Mouse (Mus musculus): ENCODE results near the gene Ttc30b. TPM values are rescaled to one million over a fixed set of nuclear protein-coding genes. Genes with fewer than 3 reads are reported as not detected.
"Not testable (repeated sequence)": the region's sequence is repeated elsewhere in the genome, so short reads cannot be mapped to it uniquely, and the experiment has no call there.

Gene Ttc30b
- polyA plus RNA-seq, 1 experiment from 2014 or later, result 18.6 TPM

DNA sequence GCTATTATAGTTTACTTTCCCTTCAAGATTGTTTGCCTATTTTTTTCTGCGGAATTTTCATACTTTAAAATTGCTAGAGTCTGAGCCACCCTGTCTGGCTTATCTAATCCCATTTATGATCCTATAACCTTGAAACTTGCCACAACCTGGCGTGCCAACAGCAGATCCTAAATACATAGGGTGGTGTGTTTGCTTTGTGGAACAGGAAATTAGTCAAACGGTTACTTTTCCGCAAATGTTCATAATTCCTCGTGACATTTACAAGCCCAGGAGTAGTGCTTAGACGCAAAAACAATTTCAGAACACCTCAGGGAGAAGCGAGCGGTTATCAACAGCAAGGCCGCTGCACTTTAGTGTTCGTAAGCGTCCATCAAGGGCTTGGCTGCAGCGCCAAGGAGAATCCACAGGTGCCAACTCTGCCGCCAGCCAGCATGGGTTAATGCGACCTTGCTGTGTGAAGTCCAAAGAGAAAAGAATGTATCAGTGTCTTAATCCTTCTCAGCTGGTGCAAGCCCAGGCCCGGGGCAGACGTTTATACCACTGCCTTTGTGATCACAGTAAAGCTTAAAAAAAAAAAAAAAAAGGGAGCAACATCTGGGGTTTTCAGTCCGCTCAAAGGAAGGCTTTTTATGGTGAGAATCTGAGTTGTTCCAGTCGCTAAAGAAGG lies 20.9 kb upstream of the Ttc30b start:
- Histone ChIP-seq H3K4me3 (ENCODE audit: low read depth, low read length) (no peak overlapping the region), H3K27ac (ENCODE audit: low read length) (peak overlapping the region; percentile 79; the same call in 1 of the 2 replicates), H3K4me2 (replicated peaks; ENCODE audit: low read depth, low read length) (peak overlapping the region; percentile 32; the same call in 1 of the 2 replicates), H3K4me1 (ENCODE audit: insufficient read depth, low read depth, low read length) (peaks cover 8% of the 10 kb centered on the region), H3K9ac (replicated peaks; ENCODE audit: low read depth) (no peak overlapping the region), H3K36me3 (ENCODE audit: insufficient read depth, low read length) (no peaks in the 10 kb centered on the region), H3K27me3 (replicated peaks; ENCODE audit: insufficient read depth, low read length) (no peaks in the 10 kb centered on the region), H3K9me3 (ENCODE audit: low read length) (no peaks in the 10 kb centered on the region)
- ATAC-seq, result no peak
- DNase-seq (ENCODE audit: low spot score), result peak; percentile 21
- WGBS, result 32% methylated on average over 18 of the region's 18 CpGs
- TF ChIP-seq EP300 (IDR thresholded peaks at IDR 0.05) (no peak), CTCF (IDR thresholded peaks at IDR 0.05) (no peak)

DNA sequence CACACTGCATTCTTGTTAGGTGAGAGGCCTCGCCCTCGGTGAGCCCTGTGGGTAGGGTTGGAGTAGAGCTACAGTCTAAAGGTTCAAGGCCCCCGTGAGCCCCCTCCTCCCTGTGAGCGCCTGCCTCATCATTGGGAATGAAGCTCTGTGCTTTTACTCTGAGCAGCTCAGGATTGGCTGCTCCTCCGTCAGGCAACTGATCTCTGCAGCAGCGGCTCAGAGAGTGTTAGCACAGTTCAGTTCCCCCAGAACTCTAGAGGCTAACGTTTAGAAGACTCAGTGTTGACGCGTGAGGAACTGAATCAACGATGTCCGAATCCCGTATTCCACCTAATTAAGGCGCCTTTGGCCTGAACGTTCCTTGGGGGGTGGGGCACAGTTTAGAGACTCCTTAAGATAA lies 17.3 kb upstream of the Ttc30b start:
- Histone ChIP-seq H3K27me3 (replicated peaks; ENCODE audit: insufficient read depth, low read length) (no peaks in the 10 kb centered on the region), H3K4me2 (replicated peaks; ENCODE audit: low read depth, low read length) (no peak overlapping the region), H3K4me3 (ENCODE audit: low read depth, low read length) (no peak overlapping the region), H3K36me3 (ENCODE audit: insufficient read depth, low read length) (no peaks in the 10 kb centered on the region), H3K27ac (ENCODE audit: low read length) (no peak overlapping the region), H3K9me3 (ENCODE audit: low read length) (no peaks in the 10 kb centered on the region), H3K4me1 (ENCODE audit: insufficient read depth, low read depth, low read length) (peaks cover 6% of the 10 kb centered on the region), H3K9ac (replicated peaks; ENCODE audit: low read depth) (no peak overlapping the region)
- 43% methylated on average over 14 of the region's 14 CpGs for WGBS
- DNase-seq (ENCODE audit: low spot score) (no peak), ATAC-seq (no peak)
- TF ChIP-seq EP300 (IDR thresholded peaks at IDR 0.05) (no peak), CTCF (IDR thresholded peaks at IDR 0.05) (no peak)

- H3K4me3 ChIP-seq (ENCODE audit: low read depth, low read length), result no peak overlapping the region
- ATAC-seq, result no peak
- no peaks in the 10 kb centered on the region for H3K36me3 ChIP-seq (ENCODE audit: insufficient read depth, low read length)
- no peak overlapping the region for H3K9ac ChIP-seq (replicated peaks; ENCODE audit: low read depth)
- DNase-seq (ENCODE audit: low spot score), result no peak
- 84% methylated on average over 5 of the region's 5 CpGs for WGBS
- TF ChIP-seq CTCF (IDR thresholded peaks at IDR 0.05) (no peak), EP300 (IDR thresholded peaks at IDR 0.05) (no peak)
- no peaks in the 10 kb centered on the region for H3K4me1 ChIP-seq (ENCODE audit: insufficient read depth, low read depth, low read length)
- no peak overlapping the region for H3K4me2 ChIP-seq (replicated peaks; ENCODE audit: low read depth, low read length)
- H3K9me3 ChIP-seq (ENCODE audit: low read length), result no peaks in the 10 kb centered on the region
- no peaks in the 10 kb centered on the region for H3K27me3 ChIP-seq (replicated peaks; ENCODE audit: insufficient read depth, low read length)
- no peak overlapping the region for H3K27ac ChIP-seq (ENCODE audit: low read length)
Measured at GRCm38 (mm10) chr2:75953320-75953719, 14.9 kb upstream of the Ttc30b start.

DNA sequence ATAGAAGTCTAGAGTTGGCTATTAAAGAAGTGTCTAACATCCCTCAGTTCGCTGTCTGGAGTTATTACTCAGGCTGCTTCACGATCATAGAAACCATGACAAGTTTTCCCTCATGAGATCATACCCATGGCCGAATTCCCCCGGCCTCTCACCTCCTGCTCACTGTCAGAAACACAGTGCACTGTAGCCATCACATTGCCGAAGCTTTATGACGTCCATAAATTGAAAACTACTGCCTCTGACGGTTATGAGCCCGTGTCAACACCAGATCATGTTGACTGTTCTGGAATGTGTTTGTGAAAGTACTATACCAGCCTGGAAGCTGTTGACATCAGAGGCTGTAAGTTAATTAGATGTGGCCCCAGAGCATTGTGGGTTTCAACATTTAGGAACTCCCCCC lies 12.3 kb upstream of the Ttc30b start:
- no peaks in the 10 kb centered on the region for H3K4me1 ChIP-seq (ENCODE audit: insufficient read depth, low read depth, low read length)
- no peaks in the 10 kb centered on the region for H3K9me3 ChIP-seq (ENCODE audit: low read length)
- no peak for DNase-seq (ENCODE audit: low spot score)
- H3K27ac ChIP-seq (ENCODE audit: low read length), result no peak overlapping the region
- no peaks in the 10 kb centered on the region for H3K27me3 ChIP-seq (replicated peaks; ENCODE audit: insufficient read depth, low read length)
- 78% methylated on average over 8 of the region's 8 CpGs for WGBS
- TF ChIP-seq EP300 (IDR thresholded peaks at IDR 0.05) (no peak), CTCF (IDR thresholded peaks at IDR 0.05) (no peak)
- no peaks in the 10 kb centered on the region for H3K36me3 ChIP-seq (ENCODE audit: insufficient read depth, low read length)
- H3K9ac ChIP-seq (replicated peaks; ENCODE audit: low read depth), result no peak overlapping the region
- H3K4me3 ChIP-seq (ENCODE audit: low read depth, low read length), result no peak overlapping the region
- no peak overlapping the region for H3K4me2 ChIP-seq (replicated peaks; ENCODE audit: low read depth, low read length)
- no peak for ATAC-seq

DNA sequence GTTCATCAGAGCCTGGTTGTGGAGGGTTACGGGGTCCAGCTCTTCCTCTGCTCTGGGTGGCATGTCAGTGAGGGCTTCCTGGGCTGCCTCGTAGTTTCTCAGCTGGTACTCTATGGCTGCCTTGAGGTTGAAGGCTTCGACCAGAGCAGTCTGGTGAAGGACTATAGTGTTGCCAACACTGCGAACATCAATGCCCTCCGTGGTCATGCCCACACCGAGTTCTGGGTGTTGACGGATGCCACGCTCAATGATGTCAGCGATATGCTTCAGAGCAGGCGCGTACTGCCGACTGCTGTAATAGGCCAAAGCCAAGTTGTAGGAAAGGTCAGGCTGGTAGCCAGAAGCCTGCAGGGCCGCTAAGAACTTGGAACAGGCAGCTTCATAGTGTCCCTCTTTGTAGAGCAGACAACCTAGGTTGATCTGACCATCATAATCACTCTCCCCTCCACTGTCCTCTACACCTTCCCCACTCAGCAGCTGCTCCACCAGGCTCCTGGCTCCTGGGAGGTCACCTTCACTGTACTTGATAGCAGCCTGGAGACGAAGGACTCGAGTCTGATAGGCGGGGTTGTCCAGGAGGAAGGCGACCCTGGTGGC lies 767 bp downstream of the Ttc30b start:
- H3K9me3 ChIP-seq (ENCODE audit: low read length); H3K36me3 ChIP-seq (ENCODE audit: insufficient read depth, low read length); ATAC-seq; H3K4me1 ChIP-seq (ENCODE audit: insufficient read depth, low read depth, low read length); H3K27me3 ChIP-seq (replicated peaks; ENCODE audit: insufficient read depth, low read length); H3K27ac ChIP-seq (ENCODE audit: low read length); DNase-seq (ENCODE audit: low spot score): not testable (repeated sequence)
- Histone ChIP-seq H3K9ac (replicated peaks; ENCODE audit: low read depth) (peak overlapping the region; percentile 27), H3K4me2 (replicated peaks; ENCODE audit: low read depth, low read length) (peak overlapping the region; percentile 58), H3K4me3 (ENCODE audit: low read depth, low read length) (peak overlapping the region; percentile 47)
- WGBS, result 75% methylated on average over 12 of the region's 17 CpGs

GRCm38 (mm10) chr2:75936685-75937084 lies 1.7 kb downstream of the Ttc30b start:
- H3K27me3 ChIP-seq (replicated peaks; ENCODE audit: insufficient read depth, low read length); ATAC-seq; H3K36me3 ChIP-seq (ENCODE audit: insufficient read depth, low read length); H3K9me3 ChIP-seq (ENCODE audit: low read length); H3K4me1 ChIP-seq (ENCODE audit: insufficient read depth, low read depth, low read length); DNase-seq (ENCODE audit: low spot score); H3K4me2 ChIP-seq (replicated peaks; ENCODE audit: low read depth, low read length); H3K27ac ChIP-seq (ENCODE audit: low read length); H3K4me3 ChIP-seq (ENCODE audit: low read depth, low read length); H3K9ac ChIP-seq (replicated peaks; ENCODE audit: low read depth): not testable (repeated sequence)
- WGBS, result 72% methylated on average over 2 of the region's 2 CpGs

All from lung, postnatal 0 days (tissue).